In the genomic region with DNA sequence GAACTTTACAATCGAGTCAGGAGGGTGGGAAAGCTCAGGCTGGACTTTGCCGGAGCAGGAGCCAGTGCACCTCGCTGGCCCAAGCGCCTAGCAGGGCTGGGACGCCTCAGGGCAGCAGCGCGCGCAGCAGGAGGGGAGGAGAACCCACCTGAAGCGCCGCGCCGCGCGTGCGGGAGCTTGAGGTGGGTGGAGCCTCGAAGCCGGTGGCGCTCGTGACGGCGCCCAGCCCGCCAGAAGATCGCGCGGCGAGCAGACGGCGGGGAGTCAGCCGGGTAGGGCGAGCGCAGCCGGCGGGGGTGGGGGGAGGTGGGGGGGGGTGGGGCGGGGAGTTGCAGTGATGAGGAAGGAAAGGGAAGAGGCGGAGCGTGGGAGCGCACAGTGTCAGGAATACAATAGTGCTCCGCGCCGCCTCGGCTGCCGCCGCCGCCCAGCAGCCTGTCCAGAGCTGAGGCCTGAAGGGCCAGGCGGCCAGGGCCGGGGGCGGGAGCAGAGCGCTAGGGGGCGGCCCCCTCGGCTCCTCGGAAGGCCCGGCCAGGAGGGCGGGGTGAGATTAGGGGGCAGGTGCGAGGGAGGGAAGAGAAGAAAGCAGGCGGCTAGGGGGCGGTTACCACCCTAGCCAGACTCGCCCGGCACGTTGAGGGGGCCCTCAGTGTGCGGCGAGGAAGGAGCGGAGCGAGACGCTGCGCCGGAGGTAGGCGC, we compare ENCODE assay signal across 8 mouse cellular contexts. TPM values are rescaled to one million over a fixed set of nuclear protein-coding genes. Genes with fewer than 3 reads are reported as not detected.
DNase-seq lines count a peak whose midpoint lies in the region; ATAC-seq lines count a peak whose summit lies in the region.

A gene (plus strand): TSS at position 549 of the 699 bp plus-strand sequence.

- ATAC-seq in inflammation-experienced regulatory T-cells, adult 6 months: peak; percentile 79

- intact Hi-C loops in gastrocnemius, postnatal 14 days (cut with DNase I; ENCODE audit: low total_unique reads): no loop called here
- intact Hi-C loops in left cerebral cortex, postnatal 25 days (cut with DNase I): loop anchor here (5.0 to 10.0 kb wide), 3 partner anchors 60 to 540 kb away; a partner anchor contains a TSS

- peak; percentile 65 to 67 for DNase-seq in adrenal gland, adult 18-20 months (ENCODE audit: low spot score in 2 of 2)
- peak; percentile 85 for DNase-seq in embryo, embryonic 10 days (ENCODE audit: low spot score)
- peak; percentile 75 for DNase-seq in gastrocnemius, postnatal 14 days
- DNase-seq in left cerebral cortex, postnatal 25 days (ENCODE audit: low spot score in 2 of 2): peak; percentile 57 to 67
- peak; percentile 85 for DNase-seq in mesoderm, embryonic 11.5 days (ENCODE audit: low read depth, low spot score)
- DNase-seq in right cerebral cortex, postnatal 36 days (ENCODE audit: low spot score in 2 of 2): peak; percentile 38 to 58
- DNase-seq in urinary bladder, postnatal 4 days (ENCODE audit: low spot score in 2 of 2): peak; percentile 74 to 79

RNA-seq across cellular contexts. Expression of the gene that starts here (rescaled TPM):
- 1 to 10 TPM; 3.0 to 3.4 TPM for total RNA-seq in adrenal gland, adult 18-20 months (2021)
- total RNA-seq in gastrocnemius, postnatal 14 days (2021): 1 to 10 TPM in 1 of 2 experiments, under 1 TPM in 1; 1.00 to 1.1 TPM
- 1 to 10 TPM; 1.1 to 1.6 (median 1.4) TPM for polyA plus RNA-seq in inflammation-experienced regulatory T-cells, adult 6 months (2017; shearing (Covaris generic))
- 1 to 10 TPM; 7.0 to 8.3 TPM for total RNA-seq in left cerebral cortex, postnatal 25 days (2021)

Comparison
In these comparisons a context has a peak if more than half of its experiments do, and no peak if none do; other contexts are left out.
1. Peak in every context shown above with its lines: DNase-seq and ATAC-seq.